Mouse (Mus musculus): ENCODE measurements around the gene Klhl41. TPM values are rescaled to one million over a fixed set of nuclear protein-coding genes. Genes with fewer than 3 reads are reported as not detected.
"Not testable (repeated sequence)": the region's sequence is repeated elsewhere in the genome, so short reads cannot be mapped to it uniquely, and the experiment has no call there.

The Klhl41 gene
- polyA plus RNA-seq (2014; fragmentation: Nextera tagmentation; extraction: Ambion mirVana), result 23.2 and 28.0 TPM in 2 replicates

GRCm38 (mm10) chr2:69669853-69670252 is at the start of gene Klhl41:
Gene Klhl41, plus strand, starts transcription at chr2:69670120.
- Histone ChIP-seq H3K36me3 (ENCODE audit: control insufficient read depth, insufficient read depth, low read length) (peaks cover 8% of the 10 kb centered on the region; the same call in 1 of the 2 replicates), H3K4me2 (ENCODE audit: low read length) (peak within 1 kb of the TSS; percentile 68), H3K9me3 (ENCODE audit: control insufficient read depth, low read length) (no peaks in the 10 kb centered on the region), H3K4me3 (ENCODE audit: control insufficient read depth in 1 of 2, insufficient read depth in 1 of 2, low read depth in 1 of 2, low read length in 2 of 2) (peak within 1 kb of the TSS; percentile 37 to 45), H3K27me3 (ENCODE audit: control insufficient read depth, insufficient read depth, low read length) (no peaks in the 10 kb centered on the region), H3K4me1 (ENCODE audit: control insufficient read depth in 2 of 2, insufficient read depth in 2 of 2, low read length in 2 of 2) (peaks cover 4 to 9% of the 10 kb centered on the region in 2 experiments; a peak in 3 of 4 replicates), H3K9ac (ENCODE audit: low read length) (peak within 1 kb of the TSS; percentile 67), H3K27ac (replicated peaks in 1 of 2; ENCODE audit: control insufficient read depth in 1 of 2, insufficient read depth in 1 of 2, low read depth in 2 of 2, low read length in 2 of 2) (peak within 1 kb of the TSS; percentile 77 to 94)
- ATAC-seq (ENCODE audit: insufficient number of reproducible peaks, insufficient read depth, low FRiP score, low read depth), result no peak
- 41% methylated on average over 9 of the region's 9 CpGs for WGBS

GRCm38 (mm10) chr2:69629215-69629614 is 40.7 kb upstream of the Klhl41 start:
- H3K9ac ChIP-seq (ENCODE audit: low read length), result no peak overlapping the region
- no peaks in the 10 kb centered on the region for H3K36me3 ChIP-seq (ENCODE audit: control insufficient read depth, insufficient read depth, low read length)
- no peaks in the 10 kb centered on the region for H3K27me3 ChIP-seq (ENCODE audit: control insufficient read depth, insufficient read depth, low read length)
- ATAC-seq (ENCODE audit: insufficient number of reproducible peaks, insufficient read depth, low FRiP score, low read depth), result no peak
- no peaks in the 10 kb centered on the region for H3K9me3 ChIP-seq (ENCODE audit: control insufficient read depth, low read length)
- 78% methylated on average over 17 of the region's 17 CpGs for WGBS
- no peak overlapping the region for H3K4me3 ChIP-seq (ENCODE audit: control insufficient read depth in 1 of 2, insufficient read depth in 1 of 2, low read depth in 1 of 2, low read length in 2 of 2)
- H3K4me2 ChIP-seq (ENCODE audit: low read length), result no peak overlapping the region
- no peak overlapping the region for H3K27ac ChIP-seq (replicated peaks in 1 of 2; ENCODE audit: control insufficient read depth in 1 of 2, insufficient read depth in 1 of 2, low read depth in 2 of 2, low read length in 2 of 2)
- no peaks in the 10 kb centered on the region for H3K4me1 ChIP-seq (ENCODE audit: control insufficient read depth in 2 of 2, insufficient read depth in 2 of 2, low read length in 2 of 2)

- ATAC-seq (ENCODE audit: insufficient number of reproducible peaks, insufficient read depth, low FRiP score, low read depth), result no peak
- H3K4me2 ChIP-seq (ENCODE audit: low read length), result no peak overlapping the region
- no peak overlapping the region for H3K4me3 ChIP-seq (ENCODE audit: control insufficient read depth in 1 of 2, insufficient read depth in 1 of 2, low read depth in 1 of 2, low read length in 2 of 2)
- no peaks in the 10 kb centered on the region for H3K36me3 ChIP-seq (ENCODE audit: control insufficient read depth, insufficient read depth, low read length)
- no peak overlapping the region for H3K9ac ChIP-seq (ENCODE audit: low read length)
- H3K9me3 ChIP-seq (ENCODE audit: control insufficient read depth, low read length), result no peaks in the 10 kb centered on the region
- no peak overlapping the region for H3K27ac ChIP-seq (replicated peaks in 1 of 2; ENCODE audit: control insufficient read depth in 1 of 2, insufficient read depth in 1 of 2, low read depth in 2 of 2, low read length in 2 of 2)
- H3K4me1 ChIP-seq (ENCODE audit: control insufficient read depth in 2 of 2, insufficient read depth in 2 of 2, low read length in 2 of 2), result no peaks in the 10 kb centered on the region
- 78% methylated on average over 6 of the region's 6 CpGs for WGBS
- H3K27me3 ChIP-seq (ENCODE audit: control insufficient read depth, insufficient read depth, low read length), result no peaks in the 10 kb centered on the region
These were observed 40.0 kb upstream of the Klhl41 start for GRCm38 (mm10) chr2:69629914-69630313.

- ATAC-seq (ENCODE audit: insufficient number of reproducible peaks, insufficient read depth, low FRiP score, low read depth), result no peak
- Histone ChIP-seq H3K27ac (replicated peaks in 1 of 2; ENCODE audit: control insufficient read depth in 1 of 2, insufficient read depth in 1 of 2, low read depth in 2 of 2, low read length in 2 of 2) (no peak overlapping the region), H3K27me3 (ENCODE audit: control insufficient read depth, insufficient read depth, low read length) (no peaks in the 10 kb centered on the region), H3K9ac (ENCODE audit: low read length) (no peak overlapping the region), H3K9me3 (ENCODE audit: control insufficient read depth, low read length) (no peaks in the 10 kb centered on the region), H3K4me3 (ENCODE audit: control insufficient read depth in 1 of 2, insufficient read depth in 1 of 2, low read depth in 1 of 2, low read length in 2 of 2) (no peak overlapping the region), H3K4me2 (ENCODE audit: low read length) (no peak overlapping the region), H3K4me1 (ENCODE audit: control insufficient read depth in 2 of 2, insufficient read depth in 2 of 2, low read length in 2 of 2) (no peaks in the 10 kb centered on the region; a peak in 1 of 4 replicates), H3K36me3 (ENCODE audit: control insufficient read depth, insufficient read depth, low read length) (no peaks in the 10 kb centered on the region)
- 92% methylated on average over 5 of the region's 5 CpGs for WGBS
These were observed 39.1 kb upstream of the Klhl41 start for GRCm38 (mm10) chr2:69630792-69631191.

GRCm38 (mm10) chr2:69631449-69631848 is 38.5 kb upstream of the Klhl41 start:
- H3K9ac ChIP-seq (ENCODE audit: low read length), result no peak overlapping the region
- no peaks in the 10 kb centered on the region for H3K9me3 ChIP-seq (ENCODE audit: control insufficient read depth, low read length)
- no peak overlapping the region for H3K27ac ChIP-seq (replicated peaks in 1 of 2; ENCODE audit: control insufficient read depth in 1 of 2, insufficient read depth in 1 of 2, low read depth in 2 of 2, low read length in 2 of 2)
- H3K4me2 ChIP-seq (ENCODE audit: low read length), result no peak overlapping the region
- no peak overlapping the region for H3K4me3 ChIP-seq (ENCODE audit: control insufficient read depth in 1 of 2, insufficient read depth in 1 of 2, low read depth in 1 of 2, low read length in 2 of 2)
- no peaks in the 10 kb centered on the region for H3K27me3 ChIP-seq (ENCODE audit: control insufficient read depth, insufficient read depth, low read length)
- no peaks in the 10 kb centered on the region for H3K36me3 ChIP-seq (ENCODE audit: control insufficient read depth, insufficient read depth, low read length)
- no peaks in the 10 kb centered on the region; a peak in 1 of 4 replicates for H3K4me1 ChIP-seq (ENCODE audit: control insufficient read depth in 2 of 2, insufficient read depth in 2 of 2, low read length in 2 of 2)
- 75% methylated on average over 2 of the region's 2 CpGs for WGBS
- ATAC-seq (ENCODE audit: insufficient number of reproducible peaks, insufficient read depth, low FRiP score, low read depth), result no peak

GRCm38 (mm10) chr2:69635064-69635701 is 34.7 kb upstream of the Klhl41 start:
- WGBS, result 8% methylated on average over 11 of the region's 11 CpGs
- Histone ChIP-seq H3K27me3 (ENCODE audit: control insufficient read depth, insufficient read depth, low read length) (no peaks in the 10 kb centered on the region), H3K4me3 (ENCODE audit: control insufficient read depth in 1 of 2, insufficient read depth in 1 of 2, low read depth in 1 of 2, low read length in 2 of 2) (peak overlapping the region in 1 of 2 experiments; percentile 46; a peak in 2 of 4 replicates), H3K27ac (replicated peaks in 1 of 2; ENCODE audit: control insufficient read depth in 1 of 2, insufficient read depth in 1 of 2, low read depth in 2 of 2, low read length in 2 of 2) (no peak overlapping the region), H3K4me1 (ENCODE audit: control insufficient read depth in 2 of 2, insufficient read depth in 2 of 2, low read length in 2 of 2) (no peaks in the 10 kb centered on the region; a peak in 1 of 4 replicates), H3K4me2 (ENCODE audit: low read length) (peak overlapping the region; percentile 55), H3K9me3 (ENCODE audit: control insufficient read depth, low read length) (no peaks in the 10 kb centered on the region), H3K9ac (ENCODE audit: low read length) (peak overlapping the region; percentile 67), H3K36me3 (ENCODE audit: control insufficient read depth, insufficient read depth, low read length) (no peaks in the 10 kb centered on the region)
- ATAC-seq (ENCODE audit: insufficient number of reproducible peaks, insufficient read depth, low FRiP score, low read depth), result no peak

- Histone ChIP-seq H3K4me1 (ENCODE audit: control insufficient read depth in 2 of 2, insufficient read depth in 2 of 2, low read length in 2 of 2) (no peaks in the 10 kb centered on the region; a peak in 1 of 4 replicates), H3K27me3 (ENCODE audit: control insufficient read depth, insufficient read depth, low read length) (no peaks in the 10 kb centered on the region), H3K36me3 (ENCODE audit: control insufficient read depth, insufficient read depth, low read length) (no peaks in the 10 kb centered on the region), H3K9me3 (ENCODE audit: control insufficient read depth, low read length) (no peaks in the 10 kb centered on the region), H3K27ac (replicated peaks in 1 of 2; ENCODE audit: control insufficient read depth in 1 of 2, insufficient read depth in 1 of 2, low read depth in 2 of 2, low read length in 2 of 2) (no peak overlapping the region), H3K9ac (ENCODE audit: low read length) (no peak overlapping the region), H3K4me2 (ENCODE audit: low read length) (no peak overlapping the region), H3K4me3 (ENCODE audit: control insufficient read depth in 1 of 2, insufficient read depth in 1 of 2, low read depth in 1 of 2, low read length in 2 of 2) (no peak overlapping the region)
- no peak for ATAC-seq (ENCODE audit: insufficient number of reproducible peaks, insufficient read depth, low FRiP score, low read depth)
- 70% methylated on average over 6 of the region's 6 CpGs for WGBS
These were observed 34.1 kb upstream of the Klhl41 start for GRCm38 (mm10) chr2:69635807-69636206.

- ATAC-seq (ENCODE audit: insufficient number of reproducible peaks, insufficient read depth, low FRiP score, low read depth); H3K4me2 ChIP-seq (ENCODE audit: low read length); H3K27me3 ChIP-seq (ENCODE audit: control insufficient read depth, insufficient read depth, low read length); H3K36me3 ChIP-seq (ENCODE audit: control insufficient read depth, insufficient read depth, low read length); H3K4me1 ChIP-seq (ENCODE audit: control insufficient read depth in 2 of 2, insufficient read depth in 2 of 2, low read length in 2 of 2); H3K9ac ChIP-seq (ENCODE audit: low read length); H3K27ac ChIP-seq (replicated peaks in 1 of 2; ENCODE audit: control insufficient read depth in 1 of 2, insufficient read depth in 1 of 2, low read depth in 2 of 2, low read length in 2 of 2); H3K4me3 ChIP-seq (ENCODE audit: control insufficient read depth in 1 of 2, insufficient read depth in 1 of 2, low read depth in 1 of 2, low read length in 2 of 2); H3K9me3 ChIP-seq (ENCODE audit: control insufficient read depth, low read length): not testable (repeated sequence)
- WGBS, result 71% methylated on average over 7 of the region's 7 CpGs
These were observed 31.9 kb upstream of the Klhl41 start for GRCm38 (mm10) chr2:69637989-69638388.
